Mouse (Mus musculus): Measurements from ENCODE around the gene Cacybp. TPM values are rescaled to one million over a fixed set of nuclear protein-coding genes. Genes with fewer than 3 reads are reported as not detected.
A peak's percentile ranks its signal among the peaks of the same experiment; 100 is the strongest.

The Cacybp gene
- 312 and 387 TPM in 2 replicates for polyA plus RNA-seq (2016; fragmentation: Nextera tagmentation; extraction: Ambion mirVana)

DNA sequence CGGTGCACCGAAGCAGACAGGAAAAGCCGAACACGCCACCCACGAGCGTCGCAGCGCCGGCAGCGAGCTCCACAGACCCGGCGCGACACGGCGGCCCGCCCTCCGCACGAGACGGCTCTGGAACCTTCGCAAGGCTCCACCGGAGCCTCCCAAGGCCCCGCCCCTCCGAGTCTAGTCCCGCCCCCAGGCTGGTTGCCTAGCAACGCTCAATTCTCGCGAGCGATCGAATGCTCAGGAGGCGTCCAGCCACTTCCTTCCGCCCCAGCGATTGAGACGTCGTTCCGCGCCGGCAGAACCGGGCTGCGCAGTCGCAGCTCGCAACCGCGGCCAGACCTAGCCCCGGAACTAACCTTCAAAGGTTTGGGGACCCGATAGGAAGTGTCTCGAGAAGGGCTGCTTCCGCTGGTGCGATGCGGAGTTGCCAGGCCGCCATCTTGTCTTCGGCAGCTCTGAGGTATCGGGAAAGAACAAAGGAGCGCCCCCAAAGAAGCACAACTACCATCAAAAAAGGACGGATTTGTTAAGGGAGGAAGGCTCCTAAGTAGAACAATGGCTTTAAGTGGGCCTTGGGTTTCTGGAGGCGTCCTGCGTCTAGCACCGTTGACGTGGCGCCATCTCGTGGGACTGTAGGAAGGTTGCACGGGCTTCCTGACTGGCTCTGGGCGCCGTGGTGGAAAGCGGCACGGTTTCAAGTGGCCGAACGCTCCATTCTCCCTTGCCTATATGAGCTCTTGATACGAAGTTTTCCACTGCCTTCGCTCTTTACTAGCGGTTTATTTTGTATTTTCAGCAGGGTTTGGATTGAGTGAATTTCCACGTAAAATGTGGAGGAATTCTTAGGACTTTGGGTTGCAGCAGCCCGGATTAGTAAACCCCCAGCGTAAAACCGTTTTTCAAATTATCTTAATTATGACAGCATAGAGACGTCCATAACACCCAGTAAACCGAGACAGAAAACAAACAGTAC, at the start of gene Cacybp:
TSS of gene Cacybp (minus strand) at position 173 of the 967 bp plus-strand sequence.
- WGBS = under 1% methylated on average over 76 of the region's 76 CpGs
- peak; percentile 100 for DNase-seq (ENCODE audit: low spot score)
- no peaks in the 10 kb centered on the region for H3K27me3 ChIP-seq (ENCODE audit: low read depth, poor library complexity, severe bottlenecking)
- H3K36me3 ChIP-seq = peaks cover 12% of the 10 kb centered on the region
- peaks cover 10% of the 10 kb centered on the region for H3K4me1 ChIP-seq
- peak within 1 kb of the TSS; percentile 95 for H3K4me3 ChIP-seq
- peak within 1 kb of the TSS; percentile 97 for H3K27ac ChIP-seq
- H3K9me3 ChIP-seq (replicated peaks) = no peaks in the 10 kb centered on the region

DNA sequence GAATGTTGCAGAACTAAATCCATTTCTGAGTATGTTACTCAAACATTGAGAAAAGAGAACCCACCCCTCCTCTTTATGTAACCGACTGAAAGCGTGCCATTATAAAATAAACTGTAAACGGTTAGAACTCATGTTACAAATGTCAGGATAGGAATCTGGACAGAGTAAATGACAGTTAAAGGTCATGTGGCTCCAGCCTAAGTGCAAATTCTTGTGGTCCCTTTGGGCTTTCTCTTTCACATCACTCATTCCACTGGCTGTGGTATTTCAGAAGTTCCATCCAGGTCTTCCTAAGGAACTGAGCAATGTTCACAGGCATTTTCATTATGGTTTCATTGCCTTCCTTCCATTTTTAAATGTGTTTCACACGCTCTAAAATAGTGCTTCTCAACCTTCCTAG, 49.7 kb upstream of the Cacybp start:
- Histone ChIP-seq H3K9me3 (replicated peaks) (no peaks in the 10 kb centered on the region), H3K4me3 (no peak overlapping the region), H3K36me3 (no peaks in the 10 kb centered on the region), H3K27ac (no peak overlapping the region), H3K4me1 (peaks cover 21% of the 10 kb centered on the region), H3K27me3 (ENCODE audit: low read depth, poor library complexity, severe bottlenecking) (no peaks in the 10 kb centered on the region)
- WGBS = 70% methylated on average over 4 of the region's 4 CpGs
- no peak for DNase-seq (ENCODE audit: low spot score)

DNA sequence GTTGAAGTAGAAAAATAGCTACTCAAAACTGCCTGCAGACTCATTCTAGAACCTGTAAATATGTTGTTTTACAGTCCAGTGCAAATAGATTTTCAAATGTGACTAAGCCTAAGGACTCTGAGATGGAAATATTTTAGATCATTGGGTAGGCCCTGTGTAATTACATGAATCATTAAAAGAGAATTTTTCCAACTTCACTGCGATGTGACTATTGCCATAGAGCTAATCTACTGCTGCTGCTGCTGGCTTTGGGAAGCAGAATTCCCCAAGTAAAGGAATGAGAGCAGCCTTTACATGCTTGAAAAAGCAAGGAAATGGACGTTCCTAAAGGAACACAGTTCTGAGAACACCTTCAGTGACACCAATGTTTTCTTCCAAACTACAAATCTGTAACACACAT, 49.2 kb upstream of the Cacybp start:
- Histone ChIP-seq H3K4me1 (peaks cover 21% of the 10 kb centered on the region), H3K4me3 (no peak overlapping the region), H3K36me3 (no peaks in the 10 kb centered on the region), H3K27me3 (ENCODE audit: low read depth, poor library complexity, severe bottlenecking) (no peaks in the 10 kb centered on the region), H3K27ac (no peak overlapping the region), H3K9me3 (replicated peaks) (no peaks in the 10 kb centered on the region)
- no peak for DNase-seq (ENCODE audit: low spot score)
- 84% methylated on average over 2 of the region's 2 CpGs for WGBS

DNA sequence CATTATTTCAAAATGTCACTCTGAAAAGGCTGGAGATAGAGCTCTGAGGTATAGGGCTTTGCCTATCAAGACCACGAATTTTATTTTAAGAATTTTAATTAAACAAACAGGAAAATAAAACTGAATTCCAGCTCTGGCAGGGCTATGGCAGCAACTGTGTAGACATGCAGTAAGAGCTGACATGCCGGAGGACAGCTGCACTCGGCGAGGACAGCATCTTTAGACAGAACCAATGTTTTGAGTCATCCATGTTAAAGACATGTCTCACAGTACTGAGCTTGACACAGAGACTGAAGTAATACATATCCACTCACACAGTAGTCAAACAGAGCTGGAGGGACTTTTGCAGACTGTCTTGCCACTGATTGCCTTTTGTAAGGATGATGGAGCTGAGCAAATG, 47.9 kb upstream of the Cacybp start:
- H3K9me3 ChIP-seq (replicated peaks) = no peaks in the 10 kb centered on the region
- WGBS = 87% methylated on average over 4 of the region's 4 CpGs
- peaks cover 21% of the 10 kb centered on the region for H3K4me1 ChIP-seq
- DNase-seq (ENCODE audit: low spot score) = no peak
- no peaks in the 10 kb centered on the region for H3K27me3 ChIP-seq (ENCODE audit: low read depth, poor library complexity, severe bottlenecking)
- H3K36me3 ChIP-seq = no peaks in the 10 kb centered on the region
- H3K27ac ChIP-seq = no peak overlapping the region
- no peak overlapping the region for H3K4me3 ChIP-seq

DNA sequence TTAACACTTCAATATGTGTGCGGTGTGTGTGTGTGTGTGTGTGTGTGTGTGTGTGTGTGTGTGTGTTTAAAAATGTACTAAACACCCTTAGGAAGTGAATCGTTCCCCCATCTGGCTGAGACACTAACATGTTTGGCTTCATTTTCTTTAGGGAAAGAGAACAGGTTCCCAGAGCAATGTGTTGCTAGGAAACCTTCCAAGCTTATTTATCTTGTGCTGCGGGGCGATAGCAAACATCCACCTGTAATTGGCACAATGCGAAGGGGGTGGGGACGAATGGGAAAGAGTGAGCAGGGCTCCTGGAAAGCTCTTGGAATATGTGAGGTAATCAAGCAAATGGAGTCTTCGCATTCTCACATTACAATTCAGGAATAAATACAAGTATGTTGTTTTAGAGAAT, 47.2 kb upstream of the Cacybp start:
- Histone ChIP-seq H3K27ac (no peak overlapping the region), H3K4me1 (peaks cover 21% of the 10 kb centered on the region), H3K4me3 (no peak overlapping the region), H3K36me3 (no peaks in the 10 kb centered on the region), H3K27me3 (ENCODE audit: low read depth, poor library complexity, severe bottlenecking) (no peaks in the 10 kb centered on the region), H3K9me3 (replicated peaks) (no peaks in the 10 kb centered on the region)
- 70% methylated on average over 7 of the region's 7 CpGs for WGBS
- DNase-seq (ENCODE audit: low spot score) = no peak

DNA sequence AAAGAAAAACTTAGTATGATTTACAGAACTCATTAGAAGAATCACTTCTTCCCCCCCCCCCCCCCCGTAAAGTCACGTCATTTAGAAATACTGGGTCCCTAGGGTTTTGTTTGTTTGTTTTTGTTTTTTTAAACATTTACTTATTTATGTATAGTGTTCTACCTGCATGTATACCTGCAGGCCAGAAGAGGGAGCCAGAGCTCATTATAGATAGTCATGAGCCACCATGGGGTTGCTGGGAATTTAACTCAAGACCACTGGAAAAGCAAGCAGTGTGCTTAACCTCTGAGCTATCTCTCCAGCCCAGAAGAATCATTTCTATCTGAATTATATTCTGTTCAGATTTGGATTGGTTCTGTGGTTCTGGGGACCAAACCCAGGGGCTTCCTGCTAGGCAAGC, 40.4 kb upstream of the Cacybp start:
- Histone ChIP-seq H3K4me3 (no peak overlapping the region), H3K4me1 (0 out of 2 replicates have a peak, but pooled peaks cover 3% of the 10 kb centered on the region), H3K9me3 (replicated peaks) (no peaks in the 10 kb centered on the region), H3K27ac (no peak overlapping the region), H3K36me3 (no peaks in the 10 kb centered on the region), H3K27me3 (ENCODE audit: low read depth, poor library complexity, severe bottlenecking) (no peaks in the 10 kb centered on the region)
- WGBS = 84% methylated on average over 2 of the region's 2 CpGs
- DNase-seq (ENCODE audit: low spot score) = no peak

DNA sequence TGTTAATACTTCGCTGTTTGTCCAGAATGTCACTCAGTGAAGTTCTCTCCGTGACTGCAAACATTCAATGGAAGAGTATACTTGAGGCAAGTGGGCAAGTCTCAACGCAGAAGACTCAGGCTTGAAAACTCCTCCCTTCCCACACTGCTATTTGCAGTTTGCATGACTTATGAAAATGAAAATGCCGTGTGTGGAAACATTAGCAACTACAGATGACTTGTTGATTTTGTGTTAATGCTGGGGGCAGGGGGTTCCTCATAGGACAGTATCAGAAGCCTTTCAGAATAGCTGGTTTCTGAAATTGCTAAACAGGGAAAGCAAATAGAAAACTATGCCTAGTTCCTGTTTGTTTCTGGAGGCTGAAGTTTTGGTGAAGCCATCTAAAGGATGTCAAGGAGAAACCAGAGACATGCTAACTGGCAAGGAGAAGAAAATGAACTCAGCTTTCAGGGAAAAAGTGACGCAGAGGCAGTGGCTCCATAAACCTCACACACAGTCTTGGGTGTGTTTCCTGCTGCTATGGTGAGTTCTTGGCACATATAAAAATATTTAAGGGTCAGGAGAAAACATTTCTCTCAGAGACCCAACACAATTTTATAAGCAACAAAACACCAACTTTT, 38.8 kb upstream of the Cacybp start:
- H3K4me1 ChIP-seq = 0 out of 2 replicates have a peak, but pooled peaks cover 3% of the 10 kb centered on the region
- DNase-seq (ENCODE audit: low spot score) = no peak
- no peak overlapping the region for H3K27ac ChIP-seq
- no peaks in the 10 kb centered on the region for H3K27me3 ChIP-seq (ENCODE audit: low read depth, poor library complexity, severe bottlenecking)
- H3K36me3 ChIP-seq = no peaks in the 10 kb centered on the region
- whole genome bisulfite sequencing = 87% methylated on average over 5 of the region's 5 CpGs
- no peak overlapping the region for H3K4me3 ChIP-seq
- H3K9me3 ChIP-seq (replicated peaks) = no peaks in the 10 kb centered on the region

DNA sequence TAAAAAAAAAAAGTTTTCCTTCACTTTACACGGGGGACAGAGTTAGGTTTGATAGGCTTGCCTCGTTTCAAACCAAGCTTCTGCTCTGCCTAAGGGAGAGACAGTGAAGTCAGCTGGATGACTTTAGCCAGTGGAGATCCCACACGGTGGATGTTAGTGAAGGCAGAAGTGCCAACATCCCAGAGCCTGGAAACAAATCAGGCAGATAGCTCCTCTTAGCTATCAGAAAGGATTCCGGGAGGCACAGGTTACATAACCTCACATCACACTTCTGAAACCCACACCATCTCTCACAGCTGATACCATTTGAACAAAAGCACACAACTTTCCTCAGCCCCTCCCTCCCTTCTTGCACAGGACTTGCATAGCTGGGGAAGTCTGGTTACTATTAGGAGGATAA, 38.1 kb upstream of the Cacybp start:
- no peak for DNase-seq (ENCODE audit: low spot score)
- WGBS = 71% methylated on average over 4 of the region's 4 CpGs
- H3K4me1 ChIP-seq = 0 out of 2 replicates have a peak, but pooled peaks cover 3% of the 10 kb centered on the region
- no peaks in the 10 kb centered on the region for H3K9me3 ChIP-seq (replicated peaks)
- no peak overlapping the region for H3K27ac ChIP-seq
- no peaks in the 10 kb centered on the region for H3K36me3 ChIP-seq
- H3K27me3 ChIP-seq (ENCODE audit: low read depth, poor library complexity, severe bottlenecking) = no peaks in the 10 kb centered on the region
- H3K4me3 ChIP-seq = no peak overlapping the region

DNA sequence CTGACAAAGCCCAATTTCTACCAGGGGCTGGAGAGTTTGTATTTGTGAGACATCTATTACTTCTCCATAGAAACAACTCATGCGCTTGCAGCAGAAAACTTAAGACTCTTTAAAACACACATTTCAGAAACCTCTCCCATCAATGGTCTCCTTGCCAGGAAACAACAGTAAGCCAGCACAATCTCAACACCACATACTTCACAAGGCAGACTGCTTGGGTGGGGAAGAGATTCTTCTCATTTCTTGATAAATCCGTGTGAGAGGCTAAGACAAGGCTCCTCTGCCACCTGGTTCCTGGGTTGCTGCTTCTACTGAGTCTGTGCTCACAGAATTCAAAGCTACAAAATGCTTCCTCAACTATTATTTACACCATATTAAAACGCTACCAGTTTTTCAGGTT, 37.1 kb upstream of the Cacybp start:
- 87% methylated on average over 3 of the region's 3 CpGs for WGBS

DNA sequence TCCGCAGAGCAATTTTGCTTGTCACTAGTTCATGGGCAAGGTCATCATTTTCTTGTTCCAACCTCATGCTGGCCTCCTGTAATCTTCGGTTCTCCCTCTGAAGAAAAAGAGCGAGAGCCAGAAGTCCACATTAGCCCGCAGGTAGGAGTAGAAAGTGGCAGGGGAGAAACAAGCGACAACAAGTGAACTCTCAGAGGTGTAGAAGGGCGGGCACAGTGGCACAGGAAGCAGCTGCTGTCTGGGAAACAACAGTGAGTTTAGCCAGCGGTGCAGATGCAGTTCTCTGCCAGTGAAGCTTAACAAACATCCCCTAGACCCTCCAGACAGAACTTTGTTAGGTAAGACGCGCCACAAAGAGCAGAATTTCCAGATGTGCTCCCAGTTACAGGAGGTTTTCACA, 34.8 kb upstream of the Cacybp start:
- Histone ChIP-seq H3K4me3 (no peak overlapping the region), H3K4me1 (0 out of 2 replicates have a peak, but pooled peaks cover 3% of the 10 kb centered on the region), H3K36me3 (no peaks in the 10 kb centered on the region), H3K9me3 (replicated peaks) (no peaks in the 10 kb centered on the region), H3K27me3 (ENCODE audit: low read depth, poor library complexity, severe bottlenecking) (no peaks in the 10 kb centered on the region), H3K27ac (no peak overlapping the region)
- WGBS = 83% methylated on average over 9 of the region's 9 CpGs
- DNase-seq (ENCODE audit: low spot score) = no peak

More for the DNA sequence above, 37.1 kb upstream of the Cacybp start:
- Histone ChIP-seq H3K9me3 (replicated peaks) (no peaks in the 10 kb centered on the region), H3K27me3 (ENCODE audit: low read depth, poor library complexity, severe bottlenecking) (no peaks in the 10 kb centered on the region), H3K36me3 (no peaks in the 10 kb centered on the region), H3K4me3 (no peak overlapping the region), H3K4me1 (0 out of 2 replicates have a peak, but pooled peaks cover 3% of the 10 kb centered on the region), H3K27ac (no peak overlapping the region)
- no peak for DNase-seq (ENCODE audit: low spot score)

DNA sequence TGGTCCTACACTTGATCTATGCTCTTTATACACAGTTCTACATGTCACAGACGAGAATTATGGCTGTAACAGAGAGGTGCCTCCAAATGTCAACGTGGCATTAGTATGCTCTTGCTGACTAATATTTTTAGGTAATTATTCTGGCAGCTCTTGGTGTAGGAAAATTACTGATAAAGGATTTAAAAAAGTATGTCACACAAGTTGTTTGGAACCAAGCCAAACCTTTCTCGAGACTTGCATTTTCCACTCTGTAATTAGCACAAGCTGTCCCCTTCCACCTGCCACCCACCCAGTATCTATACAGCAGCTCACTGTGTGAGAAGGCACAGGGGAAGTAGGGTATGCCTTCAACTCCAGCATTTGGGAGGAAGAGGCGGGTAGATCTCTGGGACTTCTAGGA, 34.2 kb upstream of the Cacybp start:
- H3K27me3 ChIP-seq (ENCODE audit: low read depth, poor library complexity, severe bottlenecking) = no peaks in the 10 kb centered on the region
- no peaks in the 10 kb centered on the region for H3K9me3 ChIP-seq (replicated peaks)
- no peak overlapping the region for H3K27ac ChIP-seq
- DNase-seq (ENCODE audit: low spot score) = no peak
- no peak overlapping the region for H3K4me3 ChIP-seq
- no peaks in the 10 kb centered on the region for H3K36me3 ChIP-seq
- WGBS = 87% methylated on average over 4 of the region's 4 CpGs
- 0 out of 2 replicates have a peak, but pooled peaks cover 3% of the 10 kb centered on the region for H3K4me1 ChIP-seq

DNA sequence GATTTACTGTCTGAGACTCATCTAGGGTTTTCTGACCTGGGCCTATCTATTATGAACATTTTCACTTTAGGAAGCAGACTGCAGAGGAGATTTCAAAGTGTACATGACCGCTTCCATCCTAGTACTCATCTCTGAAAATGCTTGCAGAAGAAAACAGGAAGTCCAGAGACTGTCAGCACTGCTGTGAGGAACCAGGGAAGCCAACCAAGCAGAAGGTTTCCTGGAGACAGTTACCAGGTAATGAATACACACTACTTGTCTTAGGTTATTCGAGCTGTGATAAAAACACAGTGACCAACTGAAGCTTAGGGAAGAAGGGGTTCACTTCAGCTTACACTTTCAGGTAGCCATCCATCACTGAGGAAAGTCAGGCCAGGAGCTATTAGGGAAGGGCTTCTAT, 33.3 kb upstream of the Cacybp start:
- WGBS = 88% methylated on average over 2 of the region's 2 CpGs
- Histone ChIP-seq H3K27ac (no peak overlapping the region), H3K4me1 (0 out of 2 replicates have a peak, but pooled peaks cover 3% of the 10 kb centered on the region)

DNA sequence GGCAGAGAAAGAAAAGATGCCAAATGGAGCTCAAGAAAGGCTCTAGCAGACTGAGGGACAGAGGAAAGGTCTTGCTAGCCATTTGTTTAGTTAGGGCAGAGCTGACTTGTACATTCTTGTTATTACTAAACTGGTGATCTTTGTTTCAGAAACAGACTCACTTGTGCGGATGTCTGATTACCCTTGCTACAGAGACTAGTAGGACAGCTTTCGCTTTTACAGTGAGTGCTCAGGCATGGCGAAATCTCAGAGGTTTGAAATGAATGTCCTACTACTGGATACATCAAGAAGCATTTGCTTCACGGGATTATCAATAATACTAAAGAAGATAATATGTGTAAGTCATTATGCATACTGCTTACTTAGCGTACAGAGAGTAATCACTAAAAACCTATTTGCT, 32.0 kb upstream of the Cacybp start:
- no peaks in the 10 kb centered on the region for H3K9me3 ChIP-seq (replicated peaks)
- no peak overlapping the region for H3K27ac ChIP-seq
- no peak overlapping the region for H3K4me3 ChIP-seq
- H3K36me3 ChIP-seq = no peaks in the 10 kb centered on the region
- DNase-seq (ENCODE audit: low spot score) = no peak
- H3K27me3 ChIP-seq (ENCODE audit: low read depth, poor library complexity, severe bottlenecking) = no peaks in the 10 kb centered on the region
- H3K4me1 ChIP-seq = no peaks in the 10 kb centered on the region
- 92% methylated on average over 5 of the region's 5 CpGs for WGBS

More for the DNA sequence above, 33.3 kb upstream of the Cacybp start:
- Histone ChIP-seq H3K4me3 (no peak overlapping the region), H3K27me3 (ENCODE audit: low read depth, poor library complexity, severe bottlenecking) (no peaks in the 10 kb centered on the region), H3K9me3 (replicated peaks) (no peaks in the 10 kb centered on the region), H3K36me3 (no peaks in the 10 kb centered on the region)
- no peak for DNase-seq (ENCODE audit: low spot score)

Measured in limb, embryonic 10.5 days (tissue).